Mouse (Mus musculus): Measurements from ENCODE around the gene Fra10ac1.

DNA sequence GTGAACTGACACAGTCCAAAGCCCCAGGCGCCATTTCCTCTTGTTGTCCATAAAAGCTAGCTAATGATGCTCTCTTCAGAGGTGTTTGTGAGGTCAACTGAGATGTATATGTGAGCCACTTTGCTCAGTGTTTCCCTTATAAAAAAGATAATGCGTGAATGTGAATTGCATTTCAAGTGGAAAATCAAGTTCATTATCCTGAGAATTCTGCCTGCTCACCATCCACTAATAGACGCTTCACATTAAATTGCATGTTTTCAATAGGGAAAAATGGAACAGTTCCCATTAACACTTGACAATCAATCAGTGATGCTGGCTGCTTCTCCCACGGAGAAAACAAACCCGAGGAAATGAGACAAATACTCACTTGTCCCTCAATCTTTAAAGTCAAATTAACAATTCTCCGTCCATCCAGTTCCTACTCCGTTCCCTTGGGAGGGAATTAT is 22.2 kb upstream of the Fra10ac1 start:
- TF ChIP-seq CTCF (IDR thresholded peaks at IDR 0.05; ENCODE audit: low read depth) (no peak), EP300 (IDR thresholded peaks at IDR 0.05; ENCODE audit: low read depth) (no peak)
